Mouse (Mus musculus): ENCODE data around the gene Epha10. TPM values are rescaled to one million over a fixed set of nuclear protein-coding genes. Genes with fewer than 3 reads are reported as not detected.
"Not testable (repeated sequence)": the region's sequence is repeated elsewhere in the genome, so short reads cannot be mapped to it uniquely, and the experiment has no call there.

Gene Epha10
- polyA plus RNA-seq, 2 experiments = not detected

- 14% methylated on average over 21 of the region's 21 CpGs for WGBS (ENCODE audit: insufficient replicate concordance)
- Histone ChIP-seq H3K36me3 (replicated peaks; ENCODE audit: control insufficient read depth, insufficient read depth, low read depth) (no peaks in the 10 kb centered on the region), H3K27me3 (ENCODE audit: control insufficient read depth, insufficient read depth, low read length) (no peaks in the 10 kb centered on the region; the same call in 1 of the 2 replicates), H3K9ac (replicated peaks) (no peak overlapping the region), H3K4me1 (replicated peaks; ENCODE audit: control insufficient read depth in 2 of 2, insufficient read depth in 2 of 2, low read length in 1 of 2) (no peaks in the 10 kb centered on the region; a peak in 1 of 4 replicates), H3K9me3 (ENCODE audit: control insufficient read depth, low read length) (no peaks in the 10 kb centered on the region), H3K4me2 (ENCODE audit: low read depth) (no peak overlapping the region), H3K4me3 (ENCODE audit: insufficient read depth in 1 of 2, low read depth in 2 of 2, low read length in 2 of 2) (no peak overlapping the region), H3K27ac (no peak overlapping the region)
- no peak for DNase-seq (ENCODE audit: low read depth in 3 of 3, low spot score in 3 of 3)
- no peak for ATAC-seq (ENCODE audit: insufficient read depth)
- TF ChIP-seq CTCF (IDR thresholded peaks at IDR 0.05; ENCODE audit: low read depth) (no peak), EP300 (IDR thresholded peaks at IDR 0.05; ENCODE audit: low read depth) (no peak)
Observed at GRCm38 (mm10) chr4:124905971-124906822, 25.5 kb downstream of the Epha10 start.

- ATAC-seq (ENCODE audit: insufficient read depth) (no peak), DNase-seq (ENCODE audit: low read depth in 3 of 3, low spot score in 3 of 3) (no peak)
- H3K4me2 ChIP-seq (ENCODE audit: low read depth) = no peak overlapping the region
- no peak for TF ChIP-seq CTCF (IDR thresholded peaks at IDR 0.05; ENCODE audit: low read depth)
- TF ChIP-seq EP300 (IDR thresholded peaks at IDR 0.05; ENCODE audit: low read depth) = no peak
- H3K27ac ChIP-seq = no peak overlapping the region
- peaks cover 80% of the 10 kb centered on the region for H3K36me3 ChIP-seq (replicated peaks; ENCODE audit: control insufficient read depth, insufficient read depth, low read depth)
- 86% methylated on average over 5 of the region's 5 CpGs for WGBS (ENCODE audit: insufficient replicate concordance)
- H3K27me3 ChIP-seq (ENCODE audit: control insufficient read depth, insufficient read depth, low read length) = no peaks in the 10 kb centered on the region
- H3K4me3 ChIP-seq (ENCODE audit: insufficient read depth in 1 of 2, low read depth in 2 of 2, low read length in 2 of 2) = no peak overlapping the region
- H3K9ac ChIP-seq (replicated peaks) = no peak overlapping the region
- H3K4me1 ChIP-seq (replicated peaks; ENCODE audit: control insufficient read depth in 2 of 2, insufficient read depth in 2 of 2, low read length in 1 of 2) = no peaks in the 10 kb centered on the region
- no peaks in the 10 kb centered on the region for H3K9me3 ChIP-seq (ENCODE audit: control insufficient read depth, low read length)
Observed at GRCm38 (mm10) chr4:124928102-124928501, 47.4 kb downstream of the Epha10 start.

- ATAC-seq (ENCODE audit: insufficient read depth) = peak; percentile 99
- Histone ChIP-seq H3K36me3 (replicated peaks; ENCODE audit: control insufficient read depth, insufficient read depth, low read depth) (peaks cover 7% of the 10 kb centered on the region), H3K4me2 (ENCODE audit: low read depth) (peak within 1 kb of the TSS; percentile 93), H3K9ac (replicated peaks) (peak within 1 kb of the TSS; percentile 95), H3K9me3 (ENCODE audit: control insufficient read depth, low read length) (no peaks in the 10 kb centered on the region), H3K4me1 (replicated peaks; ENCODE audit: control insufficient read depth in 2 of 2, insufficient read depth in 2 of 2, low read length in 1 of 2) (peaks cover 7 to 8% of the 10 kb centered on the region in 2 experiments), H3K27me3 (ENCODE audit: control insufficient read depth, insufficient read depth, low read length) (no peaks in the 10 kb centered on the region), H3K27ac (peak within 1 kb of the TSS; percentile 58), H3K4me3 (ENCODE audit: insufficient read depth in 1 of 2, low read depth in 2 of 2, low read length in 2 of 2) (peak within 1 kb of the TSS; percentile 88 to 98)
- TF ChIP-seq CTCF (IDR thresholded peaks at IDR 0.05; ENCODE audit: low read depth) (no peak), EP300 (IDR thresholded peaks at IDR 0.05; ENCODE audit: low read depth) (peak; percentile 49)
- peak; percentile 96 to 97 (median 96) for DNase-seq (ENCODE audit: low read depth in 3 of 3, low spot score in 3 of 3)
- WGBS (ENCODE audit: insufficient replicate concordance) = under 1% methylated on average over 52 of the region's 52 CpGs
Observed at GRCm38 (mm10) chr4:124936613-124937471, 56.1 kb downstream of the Epha10 start, which contains the start of gene 9930104L06Rik. 9930104L06Rik (plus strand) TSS chr4:124937048.

- not testable (repeated sequence) for H3K9ac ChIP-seq (replicated peaks); H3K27me3 ChIP-seq (ENCODE audit: control insufficient read depth, insufficient read depth, low read length); ATAC-seq (ENCODE audit: insufficient read depth); H3K4me1 ChIP-seq (replicated peaks; ENCODE audit: control insufficient read depth in 2 of 2, insufficient read depth in 2 of 2, low read length in 1 of 2); H3K36me3 ChIP-seq (replicated peaks; ENCODE audit: control insufficient read depth, insufficient read depth, low read depth); H3K9me3 ChIP-seq (ENCODE audit: control insufficient read depth, low read length); DNase-seq (ENCODE audit: low read depth in 3 of 3, low spot score in 3 of 3); H3K27ac ChIP-seq
- Histone ChIP-seq H3K4me2 (ENCODE audit: low read depth) (peak within 1 kb of the TSS; percentile 84), H3K4me3 (ENCODE audit: insufficient read depth in 1 of 2, low read depth in 2 of 2, low read length in 2 of 2) (peak within 1 kb of the TSS in 1 of 2 experiments; percentile 88; a peak in 1 of 4 replicates)
- WGBS (ENCODE audit: insufficient replicate concordance) = 80% methylated on average over 4 of the region's 4 CpGs
Observed at GRCm38 (mm10) chr4:124939211-124939610, 58.5 kb downstream of the Epha10 start, which contains the start of gene Cdca8. Cdca8 (minus strand) TSS chr4:124939311.

Measured in liver, embryonic 14.5 days (tissue).